In genomic region chr6:108862548-108862947, GRCm38 (mm10) we compare ENCODE assay signal across 8 mouse cellular contexts. TPM values are rescaled to one million over a fixed set of nuclear protein-coding genes. Genes with fewer than 3 reads are reported as not detected.
A peak's percentile ranks its signal among the peaks of the same experiment; 100 is the strongest.
DNase-seq lines count a peak whose midpoint lies in the region; TF ChIP-seq lines count a peak whose summit lies in the region.
"Had no signal": no experiment of that assay in that cellular context is flagged by ENCODE, and none has a peak within 500 bp of the region (broad histone marks: within the 10 kb centered on the region; RNA-seq: fewer than 3 reads in every experiment).

No protein-coding gene starts in this region.

- H3K36me3 ChIP-seq in kidney, adult 2 months (ENCODE audit: control insufficient read depth, insufficient read depth, low read length): no peaks in the 10 kb centered on the region

- peak; percentile 50 for DNase-seq in kidney, adult 2 months
- no peak for DNase-seq in kidney, adult 8-10 months
- peak; percentile 36 for DNase-seq in 3134 (ENCODE audit: extremely low read depth, insufficient read length, low spot score)
- DNase-seq in 416B (ENCODE audit: low read depth): peak; percentile 62
- peak; percentile 50 for DNase-seq in induced T-regulatory cell, adult 2 months (ENCODE audit: low read depth)
- DNase-seq in ovary, adult 18-20 months (ENCODE audit: low spot score): no peak
- no peak for DNase-seq in frontal cortex, adult 2 months (ENCODE audit: extremely low spot score in 1 of 2, low spot score in 1 of 2)

- no peak for TF ChIP-seq CTCF in kidney, adult 2 months (conservative IDR thresholded peaks at IDR 0.05; ENCODE audit: insufficient read depth, insufficient read length, low read depth, low read length)

- TF ChIP-seq POLR2A in kidney, adult 2 months (IDR thresholded peaks at IDR 0.05; ENCODE audit: low read depth, low read length): no peak

- H3K4me3 ChIP-seq in kidney, adult 2 months (ENCODE audit: insufficient read depth, low read depth, low read length): no peak overlapping the region
- H3K4me3 ChIP-seq: heart, embryonic 13.5 days had no signal

- 58% methylated on average over 2 of the region's 2 CpGs for WGBS in kidney, adult 2 months

- no peak overlapping the region for H3K27ac ChIP-seq in kidney, adult 2 months (ENCODE audit: insufficient read depth, low read depth, low read length)
- H3K27ac ChIP-seq: heart, embryonic 13.5 days had no signal

- H3K4me1 ChIP-seq in kidney, adult 2 months (ENCODE audit: control insufficient read depth, insufficient read depth, low read length): no peaks in the 10 kb centered on the region
- H3K4me1 ChIP-seq: heart, embryonic 13.5 days had no signal

- H3K27me3 ChIP-seq in kidney, adult 2 months (replicated peaks; ENCODE audit: control insufficient read depth, insufficient read depth, low read length): no peaks in the 10 kb centered on the region
- H3K27me3 ChIP-seq: heart, embryonic 13.5 days had no signal

RNA-seq across cellular contexts. Expression of gene Edem1, which starts 34.1 kb away (rescaled TPM):
- polyA plus RNA-seq in kidney, adult 2 months (2012; rRNA removed): 17.8 and 18.4 TPM in 2 replicates
- 11.6 TPM in 2 replicates for polyA plus RNA-seq in frontal cortex, adult 2 months (2012; rRNA removed)

Comparison
In these comparisons a context has a peak if more than half of its experiments do, and no peak if none do; other contexts are left out.
1. DNase-seq: peak in kidney, adult 2 months (single experiment), 3134 (single experiment), 416B (single experiment) and induced T-regulatory cell, adult 2 months (single experiment); none in kidney, adult 8-10 months (0 of 2), ovary, adult 18-20 months (single experiment) and frontal cortex, adult 2 months (0 of 2).